Mouse (Mus musculus): Measurements from ENCODE around the gene Tldc2. TPM values are rescaled to one million over a fixed set of nuclear protein-coding genes. Genes with fewer than 3 reads are reported as not detected.
A peak's percentile ranks its signal among the peaks of the same experiment; 100 is the strongest.

The Tldc2 gene
- total and polyA plus RNA-seq, 2 experiments from 2014 or later = not detected

DNA sequence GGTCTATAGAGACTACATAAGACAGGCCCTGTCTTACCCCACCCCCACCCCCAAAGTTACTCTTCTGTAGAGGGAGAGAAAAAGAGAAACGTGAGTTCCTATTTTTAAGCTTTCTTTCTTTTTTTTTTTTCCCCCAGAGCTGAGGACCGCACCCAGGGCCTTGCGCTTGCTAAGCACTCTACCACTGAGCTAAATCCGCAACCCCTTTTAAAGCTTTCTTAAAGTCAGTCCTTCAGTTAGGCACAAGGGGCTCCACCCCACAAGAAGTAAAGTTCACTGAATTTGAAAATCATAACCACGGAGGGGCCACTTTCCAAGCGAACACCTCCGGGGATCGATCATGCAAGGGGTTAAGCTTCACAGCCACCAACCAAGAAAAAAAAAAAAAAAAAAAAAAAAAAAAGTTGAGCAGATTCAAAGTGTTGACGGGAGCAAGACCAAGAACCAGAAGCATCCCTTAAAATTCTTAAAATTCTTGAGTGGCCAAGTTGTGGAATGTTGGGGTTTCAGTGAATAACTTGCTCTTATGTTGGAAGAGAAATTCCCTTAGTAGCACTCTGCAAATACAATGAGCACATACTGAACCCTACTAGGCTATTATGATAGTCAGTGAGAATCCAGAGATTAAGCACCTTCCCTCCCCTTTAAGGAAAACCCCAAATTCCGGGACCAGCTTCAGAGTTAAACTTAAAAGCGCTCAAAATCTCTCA, 47.1 kb downstream of the Tldc2 start:
- Histone ChIP-seq H3K4me3 (ENCODE audit: low read depth, low read length) (peak overlapping the region; percentile 79), H3K4me1 (ENCODE audit: control insufficient read depth, insufficient read depth) (0 out of 2 replicates have a peak, but pooled peaks cover 4% of the 10 kb centered on the region), H3K9ac (replicated peaks; ENCODE audit: low read depth, low read length) (peak overlapping the region; percentile 62), H3K36me3 (replicated peaks; ENCODE audit: control insufficient read depth, insufficient read depth, low read length) (peaks cover 5% of the 10 kb centered on the region; the same call in 1 of the 2 replicates), H3K27ac (ENCODE audit: low read depth) (peak overlapping the region; percentile 87; the same call in 1 of the 2 replicates), H3K4me2 (ENCODE audit: low read depth, low read length) (peak overlapping the region; percentile 87), H3K9me3 (replicated peaks; ENCODE audit: control insufficient read depth, low read length) (no peaks in the 10 kb centered on the region), H3K27me3 (ENCODE audit: control insufficient read depth, insufficient read depth, low read length) (no peaks in the 10 kb centered on the region)
- ATAC-seq (ENCODE audit: insufficient read depth, low read depth) (no peak), DNase-seq (ENCODE audit: low spot score) (no peak)
- WGBS = 22% methylated on average over 11 of the region's 11 CpGs
- TF ChIP-seq EP300 (IDR thresholded peaks at IDR 0.05; ENCODE audit: low read depth) (no peak), CTCF (IDR thresholded peaks at IDR 0.05; ENCODE audit: low read depth) (no peak)

DNA sequence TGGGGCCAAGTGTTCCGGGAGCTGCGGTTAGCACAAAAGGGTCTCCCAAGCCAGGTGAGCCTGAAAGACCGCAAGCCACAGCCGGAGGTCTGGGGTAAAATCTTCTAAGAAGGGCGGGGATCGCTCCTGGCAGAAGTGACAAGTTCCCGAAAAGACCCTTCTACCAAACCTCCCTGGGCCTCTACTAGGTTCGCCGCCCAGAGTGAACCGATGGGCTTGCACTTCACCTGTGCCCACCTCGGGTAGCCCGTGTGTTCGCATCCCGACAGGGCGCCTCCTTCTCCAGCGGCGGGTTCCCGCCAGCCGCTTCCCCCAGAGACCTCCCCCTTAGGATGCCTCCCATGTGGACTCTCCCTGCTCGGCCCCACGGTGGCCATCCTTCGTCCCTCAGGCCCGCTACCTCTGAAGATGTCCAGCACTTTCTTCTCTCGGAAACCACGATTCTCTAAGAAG, 47.6 kb downstream of the Tldc2 start:
- no peak for TF ChIP-seq CTCF (IDR thresholded peaks at IDR 0.05; ENCODE audit: low read depth)
- TF ChIP-seq EP300 (IDR thresholded peaks at IDR 0.05; ENCODE audit: low read depth) = no peak
- WGBS = 0% methylated on average over 25 of the region's 25 CpGs
- Histone ChIP-seq H3K36me3 (replicated peaks; ENCODE audit: control insufficient read depth, insufficient read depth, low read length) (peaks cover 4% of the 10 kb centered on the region; the same call in 1 of the 2 replicates), H3K9me3 (replicated peaks; ENCODE audit: control insufficient read depth, low read length) (no peaks in the 10 kb centered on the region), H3K4me3 (ENCODE audit: low read depth, low read length) (peak overlapping the region; percentile 79), H3K27me3 (ENCODE audit: control insufficient read depth, insufficient read depth, low read length) (no peaks in the 10 kb centered on the region), H3K9ac (replicated peaks; ENCODE audit: low read depth, low read length) (peak overlapping the region; percentile 62), H3K4me2 (ENCODE audit: low read depth, low read length) (peak overlapping the region; percentile 87), H3K27ac (ENCODE audit: low read depth) (peak overlapping the region; percentile 87), H3K4me1 (ENCODE audit: control insufficient read depth, insufficient read depth) (0 out of 2 replicates have a peak, but pooled peaks cover 4% of the 10 kb centered on the region)
- no peak for DNase-seq (ENCODE audit: low spot score)
- ATAC-seq (ENCODE audit: insufficient read depth, low read depth) = peak; percentile 69

DNA sequence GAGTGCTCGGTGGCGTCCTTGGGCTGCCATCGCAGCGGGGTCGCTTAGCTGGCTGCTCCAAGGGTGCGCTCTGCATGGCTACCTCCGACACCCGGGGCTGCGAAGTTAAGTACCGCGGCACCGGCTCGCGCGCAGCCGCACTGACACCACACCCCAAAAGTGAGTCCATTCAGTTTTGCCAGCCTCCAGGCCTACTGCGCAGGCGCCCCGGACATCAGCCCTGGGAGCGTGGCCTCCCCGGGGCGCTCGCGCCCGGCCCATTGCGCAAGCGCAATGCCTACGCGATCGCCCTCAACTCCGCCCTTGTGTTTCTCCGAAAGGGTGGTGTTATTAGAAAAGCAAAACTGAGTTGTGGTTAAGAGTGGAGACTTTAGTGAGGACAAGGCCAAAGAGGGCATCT, 48.2 kb downstream of the Tldc2 start, which contains the start of gene Samhd1:
Gene Samhd1 (minus strand): TSS at position 252 of the 400 bp plus-strand sequence.
- DNase-seq (ENCODE audit: low spot score) (peak; percentile 86), ATAC-seq (ENCODE audit: insufficient read depth, low read depth) (peak; percentile 94)
- under 1% methylated on average over 32 of the region's 32 CpGs for WGBS
- H3K9me3 ChIP-seq (replicated peaks; ENCODE audit: control insufficient read depth, low read length) = no peaks in the 10 kb centered on the region; the same call in 1 of the 2 replicates
- H3K9ac ChIP-seq (replicated peaks; ENCODE audit: low read depth, low read length) = peak within 1 kb of the TSS; percentile 62
- 0 out of 2 replicates have a peak, but pooled peaks cover 4% of the 10 kb centered on the region for H3K4me1 ChIP-seq (ENCODE audit: control insufficient read depth, insufficient read depth)
- H3K4me3 ChIP-seq (ENCODE audit: low read depth, low read length) = peak within 1 kb of the TSS; percentile 79
- H3K27me3 ChIP-seq (ENCODE audit: control insufficient read depth, insufficient read depth, low read length) = no peaks in the 10 kb centered on the region
- no peaks in the 10 kb centered on the region for H3K36me3 ChIP-seq (replicated peaks; ENCODE audit: control insufficient read depth, insufficient read depth, low read length)
- H3K27ac ChIP-seq (ENCODE audit: low read depth) = peak within 1 kb of the TSS; percentile 87
- TF ChIP-seq CTCF (IDR thresholded peaks at IDR 0.05; ENCODE audit: low read depth) (no peak), EP300 (IDR thresholded peaks at IDR 0.05; ENCODE audit: low read depth) (no peak)
- peak within 1 kb of the TSS; percentile 87 for H3K4me2 ChIP-seq (ENCODE audit: low read depth, low read length)

DNA sequence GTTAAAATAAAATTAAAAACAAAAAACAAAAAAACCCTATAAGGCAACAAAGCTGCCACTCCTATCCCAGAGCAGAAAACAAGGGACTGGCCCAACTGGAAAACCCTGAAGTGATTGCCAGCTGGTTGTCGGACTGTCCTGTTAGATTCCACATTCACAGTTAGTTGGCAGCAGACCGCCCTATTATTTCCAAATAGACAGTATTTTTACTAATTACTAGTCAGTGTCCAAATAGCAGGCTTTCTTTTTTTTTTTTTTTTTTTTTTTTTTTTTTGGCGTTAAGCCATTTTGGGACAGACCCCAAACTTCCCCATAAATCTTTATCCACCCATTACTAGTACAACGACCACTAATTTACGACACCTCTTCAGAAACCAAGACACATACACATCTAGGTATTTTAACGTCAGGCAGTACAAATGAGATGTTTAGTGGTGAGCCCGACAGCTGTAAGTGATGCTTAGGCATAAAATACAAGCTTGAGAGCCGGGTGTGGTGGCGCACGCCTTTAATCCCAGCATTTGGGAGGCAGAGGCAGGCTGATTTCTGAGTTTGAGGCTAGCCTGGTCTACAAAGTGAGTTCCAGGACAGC, 48.8 kb downstream of the Tldc2 start:
- peak overlapping the region; percentile 87 for H3K4me2 ChIP-seq (ENCODE audit: low read depth, low read length)
- H3K27me3 ChIP-seq (ENCODE audit: control insufficient read depth, insufficient read depth, low read length) = no peaks in the 10 kb centered on the region
- H3K9me3 ChIP-seq (replicated peaks; ENCODE audit: control insufficient read depth, low read length) = no peaks in the 10 kb centered on the region; the same call in 1 of the 2 replicates
- ATAC-seq (ENCODE audit: insufficient read depth, low read depth) (no peak), DNase-seq (ENCODE audit: low spot score) (no peak)
- TF ChIP-seq CTCF (IDR thresholded peaks at IDR 0.05; ENCODE audit: low read depth) = no peak
- TF ChIP-seq EP300 (IDR thresholded peaks at IDR 0.05; ENCODE audit: low read depth) = no peak
- no peaks in the 10 kb centered on the region for H3K36me3 ChIP-seq (replicated peaks; ENCODE audit: control insufficient read depth, insufficient read depth, low read length)
- H3K9ac ChIP-seq (replicated peaks; ENCODE audit: low read depth, low read length) = peak overlapping the region; percentile 62
- peak overlapping the region; percentile 87 for H3K27ac ChIP-seq (ENCODE audit: low read depth)
- H3K4me1 ChIP-seq (ENCODE audit: control insufficient read depth, insufficient read depth) = 0 out of 2 replicates have a peak, but pooled peaks cover 4% of the 10 kb centered on the region
- WGBS = 83% methylated on average over 10 of the region's 10 CpGs
- peak overlapping the region; percentile 79 for H3K4me3 ChIP-seq (ENCODE audit: low read depth, low read length)

DNA sequence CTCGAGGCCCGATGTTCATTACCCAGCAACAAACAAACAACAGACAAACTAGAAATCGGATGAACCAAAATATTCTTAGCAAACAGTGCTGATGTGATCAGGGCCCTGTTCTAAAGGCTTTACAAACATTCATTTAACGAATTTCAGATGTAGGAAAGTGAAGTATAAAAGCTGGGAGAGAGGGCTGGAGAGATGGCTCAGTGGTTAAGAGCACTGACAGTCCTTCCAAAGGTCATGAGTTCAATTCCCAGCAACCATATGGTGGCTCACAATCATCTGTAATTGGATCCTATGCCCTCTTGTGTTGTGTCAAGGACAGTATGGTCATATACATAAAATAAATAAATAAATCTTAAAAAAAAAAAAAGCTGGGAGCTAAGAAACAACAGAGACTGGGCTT, 49.3 kb downstream of the Tldc2 start:
- no peak for TF ChIP-seq EP300 (IDR thresholded peaks at IDR 0.05; ENCODE audit: low read depth)
- no peak for TF ChIP-seq CTCF (IDR thresholded peaks at IDR 0.05; ENCODE audit: low read depth)
- H3K4me2 ChIP-seq (ENCODE audit: low read depth, low read length) = no peak overlapping the region

More for the DNA sequence above, 49.3 kb downstream of the Tldc2 start:
- DNase-seq (ENCODE audit: low spot score) (no peak), ATAC-seq (ENCODE audit: insufficient read depth, low read depth) (no peak)
- Histone ChIP-seq H3K27ac (ENCODE audit: low read depth) (no peak overlapping the region), H3K4me1 (ENCODE audit: control insufficient read depth, insufficient read depth) (0 out of 2 replicates have a peak, but pooled peaks cover 4% of the 10 kb centered on the region), H3K36me3 (replicated peaks; ENCODE audit: control insufficient read depth, insufficient read depth, low read length) (no peaks in the 10 kb centered on the region), H3K4me3 (ENCODE audit: low read depth, low read length) (no peak overlapping the region), H3K27me3 (ENCODE audit: control insufficient read depth, insufficient read depth, low read length) (no peaks in the 10 kb centered on the region), H3K9me3 (replicated peaks; ENCODE audit: control insufficient read depth, low read length) (no peaks in the 10 kb centered on the region; the same call in 1 of the 2 replicates), H3K9ac (replicated peaks; ENCODE audit: low read depth, low read length) (no peak overlapping the region)
- WGBS = 92% methylated on average over 4 of the region's 4 CpGs
